Mouse (Mus musculus) 3T3-L1 (cell line): ENCODE measurements around the gene Cacnb4.

ENCODE experiments used
- DNase-seq: peaks from one replicate; pipeline ENCODE4 v3.0.0-alpha.2; 2015; ENCODE audit warnings: low read depth, low spot score

The Cacnb4 gene

DNA sequence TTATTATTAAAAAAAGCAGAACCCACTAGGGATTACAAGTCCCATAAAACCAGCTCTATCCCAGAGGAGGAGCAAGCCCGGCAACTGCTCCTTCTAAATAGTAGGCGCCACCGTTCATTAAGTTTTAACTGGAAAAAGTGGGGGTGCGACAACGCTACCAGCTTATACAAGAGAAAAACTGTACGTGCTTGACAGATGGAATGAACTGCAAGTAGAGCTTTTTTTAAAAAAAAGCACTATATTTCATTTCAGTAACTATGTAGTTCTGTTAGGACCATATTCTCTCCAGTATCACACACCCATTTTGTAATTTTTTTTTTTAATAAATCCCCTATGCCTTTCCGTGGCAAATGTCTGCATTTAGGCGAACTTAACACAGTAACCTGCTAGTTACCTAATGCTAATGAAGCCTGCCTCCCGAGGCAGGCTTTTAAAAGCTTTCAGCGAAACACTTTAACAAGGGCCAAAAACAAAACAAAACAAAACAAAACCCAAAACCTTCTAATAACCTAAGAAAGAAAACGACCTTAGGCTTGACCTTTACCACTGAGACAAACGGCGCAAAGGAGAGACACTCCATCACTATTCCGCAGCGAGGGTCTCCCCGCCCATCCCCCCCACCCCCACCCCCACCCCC, 252.9 kb downstream of the Cacnb4 start:
- DNase-seq, result peak; percentile 34

DNA sequence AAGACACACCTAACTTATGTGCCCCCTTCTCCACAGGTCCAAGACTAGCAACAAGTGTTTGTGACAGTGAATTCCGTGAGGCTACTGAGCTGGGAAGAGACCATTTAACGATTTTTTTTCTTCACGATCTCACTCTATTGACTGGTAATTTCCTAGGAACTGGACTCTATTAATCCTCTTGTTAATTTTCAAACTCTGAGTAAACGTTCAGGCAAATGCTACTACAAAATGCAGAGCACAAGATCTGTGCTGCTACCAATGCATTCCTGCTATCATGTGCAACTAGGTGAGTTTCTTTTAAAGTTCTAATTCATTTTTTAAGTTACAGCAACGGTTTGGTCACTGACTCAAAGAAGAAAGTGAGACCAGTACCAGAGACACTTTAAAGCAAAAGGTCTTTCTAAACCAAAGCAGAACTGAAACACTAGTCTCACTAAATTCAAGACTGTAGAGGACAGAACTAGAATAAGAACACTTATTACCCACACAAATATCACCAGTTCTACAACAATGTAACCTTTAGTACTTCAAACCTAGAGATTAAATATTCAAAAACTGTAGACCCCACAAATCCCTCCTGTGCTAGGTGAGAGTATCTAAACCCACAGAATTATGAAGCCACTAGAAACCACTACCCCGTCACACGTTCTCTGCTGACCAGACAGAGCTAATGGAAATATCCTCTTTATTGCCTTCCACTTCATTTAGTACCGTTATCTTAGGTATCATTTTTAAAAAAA, 253.6 kb downstream of the Cacnb4 start:
- DNase-seq, result no peak

DNA sequence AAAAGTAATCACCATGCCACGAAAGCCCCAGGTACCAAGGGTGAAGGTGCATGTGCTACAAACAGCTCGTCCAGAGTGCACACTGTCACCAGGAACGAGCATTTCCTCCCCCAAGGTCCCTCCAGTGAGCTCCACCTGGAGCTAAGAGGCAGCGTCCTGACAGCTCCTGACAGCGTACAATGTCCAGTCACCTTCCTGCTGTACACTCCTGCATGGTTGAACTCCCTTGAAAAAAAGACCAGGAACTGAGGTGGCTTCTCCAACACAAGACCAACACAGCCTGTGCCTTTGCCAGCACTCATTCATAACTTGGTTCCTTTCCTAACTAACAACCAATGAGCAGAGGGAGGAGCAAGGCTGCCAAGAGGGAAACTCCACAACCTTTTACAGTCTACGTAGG, 255.4 kb downstream of the Cacnb4 start:
- no peak for DNase-seq

GRCm38 (mm10) chr2:52420001-52420710, 256.5 kb downstream of the Cacnb4 start:
- DNase-seq, result no peak

GRCm38 (mm10) chr2:52419295-52419694, 257.3 kb downstream of the Cacnb4 start:
- no peak for DNase-seq

DNA sequence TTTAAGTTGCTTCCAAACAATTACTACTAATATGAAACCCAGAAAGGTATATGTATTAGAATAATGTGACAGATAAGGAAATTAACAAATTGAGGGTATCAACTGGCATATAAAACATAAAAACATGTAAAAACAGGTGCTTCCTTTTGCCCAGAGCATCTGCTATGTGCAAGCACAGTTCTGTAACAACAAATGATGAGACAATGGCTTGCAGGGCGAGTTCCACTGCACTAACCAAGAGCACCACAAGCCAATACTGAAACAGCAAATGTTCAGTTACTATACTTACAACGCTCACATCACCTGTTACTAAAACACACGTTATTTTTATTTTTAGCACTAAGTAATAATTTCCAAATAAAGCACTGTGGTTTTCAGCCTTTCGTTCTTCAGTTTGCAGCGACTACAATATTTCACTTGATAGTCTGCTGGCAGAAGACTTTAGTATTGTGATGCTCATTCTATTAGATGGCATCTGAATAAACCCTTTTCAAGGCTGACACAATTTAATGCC, 264.1 kb downstream of the Cacnb4 start:
- DNase-seq, result no peak

DNA sequence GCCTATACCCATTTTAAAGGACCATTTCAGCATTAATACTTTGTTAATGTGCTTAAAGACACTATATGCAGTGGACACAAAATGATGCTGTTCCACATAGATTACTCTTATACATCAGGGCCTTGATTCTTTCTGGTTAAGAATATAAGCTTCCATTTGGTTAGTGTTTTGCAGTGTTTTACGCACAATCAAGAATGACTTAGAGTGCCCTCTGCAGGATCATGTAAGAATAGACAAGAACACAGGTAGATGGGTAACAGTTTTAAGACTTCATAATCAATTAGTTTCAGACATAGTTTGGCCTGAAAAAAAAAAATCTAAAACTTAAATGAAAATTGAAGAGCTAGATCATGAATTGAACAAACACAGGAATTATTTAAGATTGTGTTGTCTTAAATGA, 270.2 kb downstream of the Cacnb4 start:
- DNase-seq, result peak; percentile 39

DNA sequence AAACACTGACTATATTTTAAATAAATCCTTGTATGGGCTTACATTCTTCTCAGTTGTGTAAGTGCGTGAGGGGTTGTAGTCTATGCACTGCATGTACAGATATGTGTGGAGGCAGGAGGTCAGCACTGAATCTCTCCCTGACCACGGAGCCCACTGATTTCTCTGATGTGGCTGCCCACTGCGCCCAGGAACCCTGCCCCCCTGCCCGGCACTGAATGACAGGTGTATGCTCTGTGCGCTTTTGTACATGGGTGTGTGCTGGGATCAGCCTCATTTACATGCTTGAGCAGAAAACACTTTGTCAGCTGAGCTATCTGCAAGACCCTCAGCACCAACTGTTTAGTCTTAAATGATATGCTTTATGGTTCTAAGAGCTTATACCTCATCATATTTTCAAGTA, 271.4 kb downstream of the Cacnb4 start:
- DNase-seq, result no peak

DNA sequence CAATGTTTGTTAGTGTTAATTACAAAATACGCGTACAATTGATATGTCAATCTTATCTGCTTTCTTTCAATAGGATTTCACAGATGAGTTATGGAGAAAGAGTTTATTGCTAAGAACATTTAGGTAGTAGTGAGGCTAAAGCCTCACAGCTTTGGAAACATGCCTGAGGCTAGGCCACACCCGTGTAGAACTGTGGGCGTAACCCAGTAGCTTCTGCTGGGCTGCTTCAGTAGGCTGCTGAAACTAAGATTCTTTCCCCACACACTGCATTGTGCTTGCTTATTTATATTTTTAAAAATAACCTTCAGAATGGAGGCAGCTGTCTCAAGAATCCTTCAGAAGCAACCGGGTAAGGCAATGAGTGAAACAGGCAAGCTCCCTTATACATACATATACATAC, 282.1 kb downstream of the Cacnb4 start:
- peak; percentile 38 for DNase-seq

DNA sequence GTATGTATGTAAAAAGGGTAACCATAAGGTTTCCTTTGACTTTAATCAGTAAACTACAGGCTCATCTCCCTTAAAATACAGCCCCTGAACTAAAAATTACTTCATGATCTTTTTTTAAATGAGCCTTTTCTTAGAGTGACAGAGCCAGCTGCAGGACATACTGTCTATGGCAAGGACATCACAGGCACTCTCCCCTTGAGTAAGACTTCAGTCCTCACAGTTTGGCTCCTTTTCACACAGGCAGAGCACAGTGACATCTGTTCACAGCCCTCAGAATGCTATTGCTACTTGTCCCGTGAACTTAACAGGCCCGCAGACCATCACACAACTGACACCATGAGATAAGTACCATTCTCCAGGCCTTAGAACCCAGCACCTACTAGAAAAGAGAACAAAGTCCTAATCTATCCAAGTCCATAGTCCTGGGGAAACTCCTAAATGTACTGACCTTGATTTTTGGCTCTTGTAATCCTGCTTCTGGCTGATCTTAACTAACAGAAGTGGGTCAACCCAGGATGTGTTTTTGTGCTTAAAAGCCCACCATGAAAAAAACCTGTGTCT, 286.1 kb downstream of the Cacnb4 start:
- DNase-seq, result no peak

DNA sequence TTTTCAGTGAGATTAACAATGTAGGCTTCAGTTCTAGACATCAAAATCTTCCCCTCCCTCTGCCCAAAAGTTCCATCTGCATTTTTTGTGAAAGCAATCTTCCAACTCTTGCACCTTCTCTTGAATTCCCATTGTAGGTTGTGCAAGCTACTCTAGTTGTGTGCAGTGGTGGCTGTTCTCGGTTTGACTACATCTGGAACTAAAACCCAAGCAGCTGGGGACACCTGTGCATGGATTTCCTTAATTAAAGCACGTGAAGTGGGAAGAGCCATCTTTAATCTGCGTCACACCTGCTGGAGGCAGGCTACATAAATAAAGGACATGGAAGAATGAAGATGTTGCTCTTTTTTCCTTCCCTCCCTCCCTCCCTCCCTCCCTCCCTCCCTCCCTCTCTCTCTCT, 286.7 kb downstream of the Cacnb4 start:
- DNase-seq, result no peak

DNA sequence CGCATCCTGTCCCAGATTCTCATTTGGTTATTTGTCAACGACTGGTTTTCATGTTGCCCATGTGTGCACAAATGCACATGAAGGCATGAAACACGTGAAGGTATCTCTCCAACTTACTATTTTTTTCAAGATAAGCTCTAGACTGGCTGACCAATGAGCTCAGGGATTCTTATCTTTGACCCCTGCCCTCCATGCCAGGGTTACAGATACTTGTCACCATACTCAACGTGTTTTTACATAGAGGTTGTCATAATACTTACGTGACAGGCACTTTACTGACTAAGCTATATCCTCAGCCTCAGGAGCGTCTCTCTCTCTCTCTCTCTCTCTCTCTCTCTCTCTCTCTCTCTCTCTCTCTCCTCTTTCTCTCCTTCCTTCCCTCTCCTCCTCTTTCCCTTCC, 290.2 kb downstream of the Cacnb4 start:
- DNase-seq, result no peak

DNA sequence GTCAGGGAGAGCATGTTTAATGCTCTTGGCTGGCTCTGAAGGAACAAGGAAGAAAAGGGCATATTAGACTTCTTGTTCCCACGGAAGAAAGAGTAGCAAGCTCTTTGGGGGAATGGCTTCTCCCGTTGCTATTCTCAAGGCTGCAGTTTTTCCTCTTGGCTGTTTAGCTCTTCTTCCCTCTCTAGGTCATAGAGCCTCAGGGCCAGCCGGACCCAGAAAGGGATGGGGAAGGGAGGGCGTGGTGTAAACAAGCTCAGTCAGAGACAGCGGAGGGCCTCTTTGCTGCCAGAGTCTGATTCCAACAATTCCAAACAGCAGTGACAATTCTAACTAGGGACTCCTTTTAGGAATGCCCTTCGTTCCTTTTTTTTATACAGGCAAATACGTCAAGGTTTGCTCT, 290.6 kb downstream of the Cacnb4 start:
- no peak for DNase-seq

DNA sequence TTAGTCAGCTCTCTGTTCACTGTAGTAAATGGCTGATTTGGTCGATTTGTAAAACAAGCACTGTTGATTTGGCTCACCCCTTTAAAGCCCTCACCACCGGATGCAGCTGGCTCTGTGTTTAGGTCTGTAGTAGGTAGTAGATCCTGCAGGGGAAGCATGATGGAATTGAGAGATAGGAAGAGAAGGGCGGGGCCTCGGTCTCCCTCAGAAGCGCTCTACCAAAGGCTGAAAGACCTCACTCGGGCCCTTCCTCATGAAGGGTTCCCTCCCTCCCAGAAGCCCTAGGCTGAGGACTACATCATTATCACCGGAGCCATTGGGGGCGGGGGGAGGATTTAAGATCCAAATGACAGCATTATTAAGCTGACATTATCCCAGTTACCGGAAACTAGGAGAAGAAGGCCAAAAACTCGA, 297.8 kb downstream of the Cacnb4 start:
- DNase-seq, result no peak

- no peak for DNase-seq
Measured at GRCm38 (mm10) chr2:52378448-52378804, 298.2 kb downstream of the Cacnb4 start, which contains the start of gene Neb. TSS of gene Neb (minus strand) at chr2:52378474.
